Mouse (Mus musculus) heart, adult 18-20 months (tissue): Measurements from ENCODE around the gene Olfr1394. TPM values are rescaled to one million over a fixed set of nuclear protein-coding genes. Genes with fewer than 3 reads are reported as not detected.
A peak's percentile ranks its signal among the peaks of the same experiment; 100 is the strongest.
"Not testable (repeated sequence)": the region's sequence is repeated elsewhere in the genome, so short reads cannot be mapped to it uniquely, and the experiment has no call there.

Experiments
- DNase-seq, 2 experiments: peaks; one replicate each; pipeline ENCODE4 v3.0.0; 2021 to 2022; ENCODE audit warnings: mixed read lengths in 1 of 2
- total RNA-seq, 2 experiments: library from RNA; stranded (reverse); gene quantifications; 2 replicates each; pipeline ENCODE4 v1.2.3; 2021

Gene Olfr1394
- total RNA-seq, 2 experiments from 2014 or later, result not detected

DNA sequence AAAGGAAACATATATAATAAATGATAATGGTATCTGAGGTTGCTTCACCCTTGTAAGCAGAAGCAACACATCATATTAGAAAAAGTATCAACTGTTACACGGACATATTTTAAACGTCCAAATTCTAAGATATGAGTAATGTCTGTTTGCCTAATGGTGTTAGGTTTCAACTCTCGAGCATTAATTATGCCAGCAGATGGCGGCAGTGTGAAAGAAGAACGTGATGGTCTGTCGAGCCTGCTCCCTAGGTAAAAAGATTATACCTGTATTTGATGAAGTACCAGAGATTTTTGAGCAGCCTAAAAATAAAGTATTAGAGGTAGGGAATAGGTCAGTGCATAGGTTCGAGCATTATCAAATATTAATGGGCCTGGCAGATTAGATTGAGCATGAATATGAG is 35.6 kb downstream of the Olfr1394 start:
- DNase-seq, result peak; percentile 60 to 89

DNA sequence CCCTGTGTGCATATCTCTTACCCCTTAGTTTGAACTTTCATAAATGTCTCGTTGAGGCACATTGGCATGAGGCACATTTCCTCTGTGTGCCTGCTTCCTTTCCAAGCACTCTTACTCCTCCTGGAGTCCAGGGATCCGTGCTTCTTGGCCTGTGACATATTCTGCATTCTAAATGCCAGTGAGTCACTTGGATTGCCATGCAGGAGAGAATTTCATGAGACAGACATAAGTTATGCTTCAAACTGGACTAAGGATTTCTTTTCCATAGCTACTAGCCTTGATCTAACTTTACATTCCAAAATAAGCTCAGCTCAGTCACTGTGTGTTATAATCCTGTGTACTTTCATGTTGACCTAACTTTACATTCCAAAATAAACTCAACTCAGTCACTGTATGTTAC is 36.9 kb downstream of the Olfr1394 start:
- DNase-seq, result no peak

DNA sequence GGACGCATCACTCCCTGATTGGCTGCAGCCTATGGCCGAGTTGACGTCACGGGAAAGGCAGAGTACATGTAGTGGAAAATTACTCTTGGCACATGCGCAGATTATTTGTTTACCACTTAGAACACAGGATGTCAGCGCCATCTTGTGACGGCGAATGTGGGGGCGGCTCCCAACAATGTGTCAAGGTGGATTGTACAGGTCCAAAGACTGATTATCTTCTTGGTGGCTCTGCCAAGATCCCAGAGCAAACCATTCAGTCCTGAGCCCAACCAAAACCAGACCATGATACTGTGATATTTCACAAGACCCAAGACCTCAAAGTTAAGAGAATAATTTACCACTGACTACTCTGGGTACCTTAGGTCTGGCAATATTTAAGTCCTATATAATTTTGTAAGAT is 40.6 kb downstream of the Olfr1394 start:
- DNase-seq, result not testable (repeated sequence)

DNA sequence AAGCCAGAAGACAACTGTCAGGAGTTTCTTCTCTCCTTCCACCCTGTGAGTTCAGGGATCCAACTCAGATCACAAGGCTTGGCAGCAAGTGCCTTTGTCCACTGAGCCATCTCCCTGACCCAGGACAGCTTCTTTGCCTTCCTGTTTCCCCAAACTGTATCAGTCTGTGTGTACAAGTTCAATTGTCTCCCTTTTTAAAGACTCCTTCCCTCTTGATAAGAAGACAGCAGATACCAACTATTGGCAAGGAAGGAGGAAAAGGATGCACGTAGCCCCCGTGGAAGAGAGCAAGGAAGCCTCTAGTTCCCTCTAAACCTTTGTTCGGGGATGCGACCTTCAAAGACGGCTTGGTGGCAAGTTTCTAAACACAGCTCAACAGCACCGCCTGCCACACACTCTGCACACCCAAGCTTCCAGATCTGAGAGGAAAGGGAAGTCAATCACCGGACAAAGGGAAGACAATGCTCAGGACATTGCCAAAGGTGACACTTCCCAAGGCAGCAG is 41.7 kb downstream of the Olfr1394 start:
- DNase-seq, result peak in 1 of 2 experiments; percentile 24

DNA sequence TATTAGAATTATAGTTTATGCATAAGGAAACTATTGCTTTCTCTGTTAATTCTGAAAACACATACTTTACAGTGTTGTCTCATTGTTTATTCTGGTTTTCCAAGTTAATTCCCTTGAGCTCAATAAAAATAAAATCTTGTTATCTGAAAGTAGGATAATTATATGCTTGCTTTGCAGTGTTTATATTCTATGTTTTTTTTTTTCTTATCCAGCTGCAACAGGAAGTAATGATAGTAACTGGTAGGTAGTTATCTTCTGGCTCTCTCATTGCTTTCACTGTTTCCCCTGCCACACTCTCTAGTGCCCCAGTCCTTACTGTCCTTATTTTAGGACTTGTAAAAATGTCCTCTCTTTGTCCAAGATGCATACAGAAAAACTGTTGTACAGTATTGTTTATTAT is 46.5 kb downstream of the Olfr1394 start:
- no peak for DNase-seq

DNA sequence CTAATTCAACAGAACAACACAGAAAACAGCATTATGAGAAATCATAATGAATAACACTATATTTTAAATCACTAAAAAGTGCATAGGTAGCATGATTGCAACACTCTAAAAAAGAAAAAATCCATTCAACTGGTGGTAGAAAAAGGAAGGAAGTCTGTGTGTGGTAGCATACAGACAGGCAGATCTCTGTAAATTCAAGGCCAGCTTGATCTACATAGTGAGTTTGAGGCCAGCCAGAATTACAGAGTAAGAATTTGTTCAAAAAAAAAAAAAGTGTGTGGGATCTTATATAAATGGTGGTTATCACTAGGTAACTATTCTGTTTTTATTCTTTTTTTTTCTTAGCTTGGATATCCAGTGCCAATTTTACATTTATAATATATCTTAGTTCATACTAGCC is 47.0 kb downstream of the Olfr1394 start:
- DNase-seq, result no peak

DNA sequence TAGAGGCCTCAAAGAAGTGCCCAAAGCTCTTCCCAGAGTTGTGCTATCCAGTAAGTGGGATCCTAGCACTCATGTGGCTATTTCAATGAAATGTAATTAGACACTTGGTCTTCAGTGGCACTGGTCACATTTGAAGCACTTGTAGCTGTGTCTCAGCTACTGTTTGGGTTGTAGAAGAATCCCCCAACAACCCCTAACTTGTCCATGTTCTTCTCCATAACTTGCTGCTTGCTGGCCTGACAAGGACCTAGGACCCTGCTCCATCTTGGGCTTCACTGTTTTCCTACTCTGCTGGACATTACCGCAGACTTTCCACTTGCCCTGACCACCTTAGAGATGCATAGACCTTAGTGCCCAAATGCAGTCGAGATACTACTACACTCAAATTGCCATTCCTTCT is 47.9 kb downstream of the Olfr1394 start:
- DNase-seq, result no peak

DNA sequence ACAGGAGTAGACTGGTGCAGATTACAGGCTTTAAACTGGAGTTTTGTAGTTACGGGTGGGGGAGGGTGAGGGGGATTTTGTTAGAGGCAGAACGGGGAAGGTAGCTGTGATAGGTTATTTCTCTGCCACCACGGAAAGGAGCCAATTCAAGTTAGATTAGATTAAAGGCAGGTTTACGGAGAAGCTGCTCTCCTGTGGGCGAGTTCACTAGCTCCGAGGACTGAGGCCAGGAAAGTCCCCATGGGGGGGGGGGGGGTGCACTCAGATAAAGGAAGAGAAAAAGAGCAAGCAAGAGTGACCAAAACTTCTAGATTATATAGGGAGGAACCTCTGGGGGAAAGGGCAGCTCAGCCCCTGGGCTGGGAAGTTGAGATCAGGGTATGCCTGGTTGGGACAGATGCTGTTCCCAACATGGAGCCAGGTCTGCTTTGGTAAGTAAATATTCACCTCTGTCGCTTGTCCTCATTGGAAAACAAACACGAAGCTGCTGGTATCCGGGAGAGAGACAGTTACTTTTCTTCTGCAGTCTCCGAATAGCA is 48.4 kb downstream of the Olfr1394 start:
- no peak for DNase-seq

DNA sequence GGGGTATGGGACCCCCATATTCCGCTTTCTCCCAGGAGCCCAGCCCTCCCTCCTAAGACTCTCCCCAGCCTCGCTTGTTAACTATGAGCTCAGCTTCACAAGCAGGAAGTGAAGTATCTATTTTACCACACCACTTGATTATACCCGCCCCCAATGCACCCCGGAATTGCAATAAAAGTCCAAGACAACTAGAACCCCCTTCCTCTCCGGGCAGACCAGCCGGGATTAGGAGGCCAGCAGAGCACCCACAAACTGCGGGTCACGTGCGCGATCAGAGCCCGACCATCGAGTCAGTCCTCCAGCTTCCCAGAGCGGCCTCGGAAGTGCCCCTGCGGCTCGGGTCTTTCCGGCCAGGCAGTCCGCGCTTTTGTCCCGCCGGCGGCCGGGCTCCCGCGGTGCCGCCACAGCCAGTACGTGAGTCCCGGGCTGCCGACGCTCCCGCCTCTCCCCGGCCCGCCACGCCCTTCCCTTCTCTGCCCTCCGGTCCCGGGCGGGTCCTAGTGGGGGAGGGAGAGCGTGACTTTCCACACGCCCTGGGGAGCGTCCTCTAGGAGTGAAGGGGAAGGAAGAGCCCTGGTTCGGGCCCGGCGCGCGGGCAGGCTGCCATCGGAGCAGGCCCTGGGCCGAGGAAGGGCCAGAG is 49.1 kb downstream of the Olfr1394 start, which contains the start of gene Zfp62:
Gene Zfp62, plus strand, starts transcription at position 164 of the 640 bp plus-strand sequence.
- DNase-seq, result peak; percentile 96 to 97

DNA sequence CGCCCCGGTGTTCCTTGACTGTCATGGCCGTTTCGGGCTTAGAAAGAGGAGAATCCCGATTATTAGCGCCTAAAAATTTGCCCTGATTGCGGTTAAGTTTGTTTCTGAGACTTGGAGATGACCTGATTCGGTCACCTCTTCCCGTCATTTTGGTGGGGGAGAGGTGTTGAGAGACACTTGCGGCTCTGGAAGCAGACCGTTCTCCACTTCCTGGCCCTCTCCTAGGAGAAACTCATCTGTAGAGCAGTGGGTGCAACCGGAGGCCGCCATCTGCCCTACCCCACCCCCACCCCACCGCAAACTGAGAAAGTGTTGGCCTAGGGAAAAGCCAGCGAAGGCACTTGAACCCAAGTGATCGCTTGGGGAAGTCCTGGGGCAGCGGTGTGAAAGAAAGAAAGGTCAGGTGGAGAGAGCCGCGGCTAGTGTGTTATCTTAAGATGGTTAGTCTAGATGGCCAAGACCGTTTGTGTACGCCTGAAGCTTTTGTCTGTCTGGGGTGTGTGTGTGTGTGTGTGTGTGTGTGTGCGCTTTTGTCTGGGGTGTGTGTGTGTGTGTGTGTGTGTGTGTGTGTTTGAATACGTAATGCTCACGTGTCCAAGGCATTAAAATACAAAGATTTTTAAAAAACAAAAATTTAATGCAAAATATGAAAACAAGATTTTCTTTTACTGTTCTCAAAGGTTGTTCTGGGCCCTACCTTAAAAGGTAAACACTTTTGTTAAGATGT is 49.8 kb downstream of the Olfr1394 start:
- no peak for DNase-seq

DNA sequence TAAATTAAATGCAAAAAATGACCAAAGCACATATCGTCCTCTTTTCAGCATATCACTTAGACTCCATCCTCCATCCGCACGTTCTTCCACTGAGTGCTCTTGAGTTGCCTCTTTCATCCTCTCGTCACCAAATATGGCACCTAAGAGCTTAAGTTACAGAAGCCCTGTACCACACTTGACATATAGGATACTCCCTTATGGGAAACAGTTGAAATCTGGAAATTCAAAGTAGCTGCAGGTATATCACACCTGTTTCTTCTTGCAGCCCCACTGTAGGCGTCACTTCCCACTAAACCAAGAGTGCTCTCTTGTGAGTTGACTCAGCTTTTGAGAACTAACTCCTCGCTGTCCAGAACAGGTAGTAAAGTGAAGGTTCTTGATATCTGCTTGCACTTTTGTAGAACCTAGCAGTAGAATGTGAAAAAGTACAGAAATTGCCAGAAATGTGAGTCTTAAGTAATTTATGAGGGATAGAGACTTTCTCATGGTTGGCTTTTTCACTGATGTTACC is 51.0 kb downstream of the Olfr1394 start:
- DNase-seq, result no peak

DNA sequence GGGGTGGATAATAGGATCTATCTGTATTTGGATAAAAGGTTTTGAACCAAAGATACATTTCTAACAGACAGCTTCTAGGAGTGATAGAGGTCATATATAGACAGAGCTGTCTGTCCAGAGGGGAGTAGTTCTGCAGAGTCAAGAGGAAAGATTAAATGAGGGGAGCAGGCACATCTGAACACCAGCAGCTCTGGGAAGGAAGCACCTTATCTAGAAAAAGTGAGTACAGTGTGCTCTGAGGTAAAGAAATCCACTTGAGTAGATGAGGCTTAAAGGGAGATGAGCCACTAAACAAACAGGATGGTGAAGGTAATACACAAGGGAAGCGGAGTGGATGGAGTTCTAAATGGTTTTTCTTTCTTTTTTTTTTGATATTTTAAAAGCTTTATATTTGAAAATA is 53.3 kb downstream of the Olfr1394 start:
- DNase-seq, result no peak

Other genes with a start within 250 kb of the Olfr1394 start
- gene Psme2b, start 208.2 kb upstream of the Olfr1394 start, total RNA-seq, result 1 to 10 TPM; 2.6 to 5.6 TPM
- gene Olfr56, start 175.5 kb upstream of the Olfr1394 start, total RNA-seq, result under 1 TPM in 1 of 2 experiments, not detected in 1; 0.17 TPM
- gene 9930111J21Rik1, start 175.0 kb upstream of the Olfr1394 start, total RNA-seq, result 1 to 10 TPM; 4.2 to 4.8 TPM
- 1 to 10 TPM; 2.5 to 6.5 TPM for gene Gm12185, start 162.2 kb upstream of the Olfr1394 start, total RNA-seq
- 10 to 100 TPM in 1 of 2 experiments, 1 to 10 TPM in 1; 4.8 to 28.1 TPM for gene Tgtp1, start 160.2 kb upstream of the Olfr1394 start, total RNA-seq
- 1 to 10 TPM; 6.2 to 7.6 TPM for gene 9930111J21Rik2, start 103.1 kb upstream of the Olfr1394 start, total RNA-seq
- gene Tgtp2, start 90.2 kb upstream of the Olfr1394 start, total RNA-seq, result 10 to 100 TPM in 1 of 2 experiments, 1 to 10 TPM in 1; 2.1 to 25.0 TPM
- 1 to 10 TPM; 3.4 to 5.6 TPM for gene Ifi47, start 77.8 kb upstream of the Olfr1394 start, total RNA-seq
- gene Olfr1396, start 39.5 kb upstream of the Olfr1394 start, total RNA-seq, result under 1 TPM; 0.59 to 0.65 TPM
- not detected for gene Olfr1395, start 12.1 kb upstream of the Olfr1394 start, total RNA-seq
- gene Btnl9, start 32.8 kb downstream of the Olfr1394 start, total RNA-seq, result 10 to 100 TPM; 22.3 to 25.3 TPM
- gene Zfp62, start 48.9 kb downstream of the Olfr1394 start, total RNA-seq, result 10 to 100 TPM; 27.6 to 32.6 TPM
- 10 to 100 TPM; 67.1 TPM for gene Mgat1, start 89.8 kb downstream of the Olfr1394 start, total RNA-seq
- gene Olfr1393, start 123.9 kb downstream of the Olfr1394 start, total RNA-seq, result under 1 TPM; 0.41 to 0.69 TPM
- not detected for gene Olfr1392, start 130.9 kb downstream of the Olfr1394 start, total RNA-seq
- not detected for gene Olfr10, start 150.4 kb downstream of the Olfr1394 start, total RNA-seq
- gene Olfr1391, start 168.4 kb downstream of the Olfr1394 start, total RNA-seq, result not detected
- gene Olfr1390, start 180.8 kb downstream of the Olfr1394 start, total RNA-seq, result not detected